Mouse (Mus musculus) macrophage (primary cell): ENCODE measurements around the gene Mtus2. TPM values are rescaled to one million over a fixed set of nuclear protein-coding genes. Genes with fewer than 3 reads are reported as not detected.
"Not testable (repeated sequence)": the region's sequence is repeated elsewhere in the genome, so short reads cannot be mapped to it uniquely, and the experiment has no call there.

Experiments
- H3K27ac ChIP-seq: fragments of 350-480 bp; formaldehyde crosslinking; 2 replicates; pipeline ENCODE4 v1.9.0; 2021
- H3K36me3 ChIP-seq: fragments of 350-480 bp; formaldehyde crosslinking; 2 replicates; pipeline ENCODE4 v1.9.0; 2021; ENCODE audit errors: inconsistent target
- H3K4me3 ChIP-seq: fragments of 350-480 bp; formaldehyde crosslinking; 2 replicates; pipeline ENCODE4 v1.9.0; 2021; ENCODE audit errors: inconsistent target
- H3K79me2 ChIP-seq: fragments of 350-480 bp; formaldehyde crosslinking; 2 replicates; pipeline ENCODE4 v1.9.0; 2021; ENCODE audit errors: inconsistent target
- WGBS: methylation state at CpG from one replicate; pipeline ENCODE4 v1.1.7; 2026; ENCODE audit warnings: inconsistent platforms; ENCODE audit not compliant: missing documents; 5-methylcytosine and 5-hydroxymethylcytosine counted together
- polyA plus RNA-seq: library from polyadenylated mRNA; stranded (reverse); fragments of 250-400 nt; gene quantifications from 3 replicates; pipeline ENCODE4 v1.2.4, GENCODE M21; 2018; ENCODE audit warnings: inconsistent platforms

Gene Mtus2
- polyA plus RNA-seq, 1 experiment from 2014 or later: 2.6 TPM

GRCm38 (mm10) chr5:147945000-147945666, 12.0 kb upstream of the Mtus2 start:
- no peak overlapping the region for H3K27ac ChIP-seq
- 28% methylated on average over 5 of the region's 5 CpGs for WGBS
- no peak overlapping the region for H3K4me3 ChIP-seq
- H3K36me3 ChIP-seq: no peaks in the 10 kb centered on the region
- no peaks in the 10 kb centered on the region for H3K79me2 ChIP-seq

GRCm38 (mm10) chr5:147949881-147950280, 7.2 kb upstream of the Mtus2 start:
- no peak overlapping the region for H3K27ac ChIP-seq
- H3K36me3 ChIP-seq: no peaks in the 10 kb centered on the region
- no peaks in the 10 kb centered on the region for H3K79me2 ChIP-seq
- H3K4me3 ChIP-seq: no peak overlapping the region
- WGBS: 93% methylated on average over 14 of the region's 14 CpGs

GRCm38 (mm10) chr5:147951751-147952150, 5.4 kb upstream of the Mtus2 start:
- H3K36me3 ChIP-seq: no peaks in the 10 kb centered on the region
- 83% methylated on average over 2 of the region's 2 CpGs for whole genome bisulfite sequencing
- no peaks in the 10 kb centered on the region for H3K79me2 ChIP-seq
- H3K27ac ChIP-seq: no peak overlapping the region
- H3K4me3 ChIP-seq: no peak overlapping the region

- H3K79me2 ChIP-seq, H3K4me3 ChIP-seq, H3K36me3 ChIP-seq, H3K27ac ChIP-seq: not testable (repeated sequence)
- WGBS: 84% methylated on average over 5 of the region's 5 CpGs
Observed at GRCm38 (mm10) chr5:147953181-147953580, 3.9 kb upstream of the Mtus2 start.

- no peaks in the 10 kb centered on the region for H3K79me2 ChIP-seq
- no peaks in the 10 kb centered on the region for H3K36me3 ChIP-seq
- H3K4me3 ChIP-seq: no peak overlapping the region
- WGBS: 50% methylated on average over 5 of the region's 5 CpGs
- H3K27ac ChIP-seq: no peak overlapping the region
Observed at GRCm38 (mm10) chr5:147955671-147956070, 1.4 kb upstream of the Mtus2 start.

- Histone ChIP-seq H3K36me3 (no peaks in the 10 kb centered on the region), H3K27ac (no peak overlapping the region), H3K79me2 (no peaks in the 10 kb centered on the region), H3K4me3 (no peak overlapping the region)
- WGBS: 10% methylated on average over 11 of the region's 11 CpGs
Observed at GRCm38 (mm10) chr5:147956421-147956820, 699 bp upstream of the Mtus2 start.

- no peak overlapping the region for H3K4me3 ChIP-seq
- 3% methylated on average over 42 of the region's 42 CpGs for WGBS
Observed at GRCm38 (mm10) chr5:147957592-147958271, 612 bp downstream of the Mtus2 start.

GRCm38 (mm10) chr5:147958552-147958951, 1.4 kb downstream of the Mtus2 start:
- Histone ChIP-seq H3K36me3 (no peaks in the 10 kb centered on the region), H3K4me3 (no peak overlapping the region), H3K79me2 (no peaks in the 10 kb centered on the region), H3K27ac (no peak overlapping the region)
- 58% methylated on average over 13 of the region's 13 CpGs for WGBS

More at GRCm38 (mm10) chr5:147957592-147958271, 612 bp downstream of the Mtus2 start:
- Histone ChIP-seq H3K36me3 (no peaks in the 10 kb centered on the region), H3K27ac (no peak overlapping the region), H3K79me2 (no peaks in the 10 kb centered on the region)

GRCm38 (mm10) chr5:147959088-147959487, 2.0 kb downstream of the Mtus2 start:
- 9% methylated on average over 5 of the region's 5 CpGs for WGBS
- no peak overlapping the region for H3K27ac ChIP-seq
- H3K79me2 ChIP-seq: no peaks in the 10 kb centered on the region

GRCm38 (mm10) chr5:147960793-147961192, 3.7 kb downstream of the Mtus2 start:
- H3K4me3 ChIP-seq: no peak overlapping the region
- no peak overlapping the region for H3K27ac ChIP-seq
- no peaks in the 10 kb centered on the region for H3K79me2 ChIP-seq
- no peaks in the 10 kb centered on the region for H3K36me3 ChIP-seq
- WGBS: 63% methylated on average over 1 of the region's 1 CpGs

More at GRCm38 (mm10) chr5:147959088-147959487, 2.0 kb downstream of the Mtus2 start:
- H3K4me3 ChIP-seq: no peak overlapping the region
- H3K36me3 ChIP-seq: no peaks in the 10 kb centered on the region

- H3K79me2 ChIP-seq: no peaks in the 10 kb centered on the region
- no peaks in the 10 kb centered on the region for H3K36me3 ChIP-seq
- no peak overlapping the region for H3K27ac ChIP-seq
- H3K4me3 ChIP-seq: no peak overlapping the region
- 66% methylated on average over 13 of the region's 13 CpGs for WGBS
Observed at GRCm38 (mm10) chr5:147963820-147964580, 6.9 kb downstream of the Mtus2 start.

- Histone ChIP-seq H3K36me3 (no peaks in the 10 kb centered on the region), H3K79me2 (no peaks in the 10 kb centered on the region), H3K4me3 (no peak overlapping the region), H3K27ac (no peak overlapping the region)
- WGBS: 45% methylated on average over 2 of the region's 2 CpGs
Observed at GRCm38 (mm10) chr5:147964776-147965175, 7.7 kb downstream of the Mtus2 start.

GRCm38 (mm10) chr5:147966646-147967045, 9.5 kb downstream of the Mtus2 start:
- no peaks in the 10 kb centered on the region for H3K79me2 ChIP-seq
- WGBS: 87% methylated on average over 7 of the region's 7 CpGs
- no peak overlapping the region for H3K27ac ChIP-seq
- no peaks in the 10 kb centered on the region for H3K36me3 ChIP-seq
- no peak overlapping the region for H3K4me3 ChIP-seq

GRCm38 (mm10) chr5:147969566-147969965, 12.4 kb downstream of the Mtus2 start:
- 75% methylated on average over 5 of the region's 5 CpGs for WGBS

GRCm38 (mm10) chr5:147976001-147976400, 18.9 kb downstream of the Mtus2 start:
- 69% methylated on average over 13 of the region's 13 CpGs for WGBS

More at GRCm38 (mm10) chr5:147969566-147969965, 12.4 kb downstream of the Mtus2 start:
- Histone ChIP-seq H3K36me3 (no peaks in the 10 kb centered on the region), H3K79me2 (no peaks in the 10 kb centered on the region), H3K27ac (no peak overlapping the region), H3K4me3 (no peak overlapping the region)

More at GRCm38 (mm10) chr5:147976001-147976400, 18.9 kb downstream of the Mtus2 start:
- Histone ChIP-seq H3K79me2 (no peaks in the 10 kb centered on the region), H3K4me3 (no peak overlapping the region), H3K36me3 (no peaks in the 10 kb centered on the region), H3K27ac (no peak overlapping the region)
